Comparison of ENCODE assay signal across 21 mouse cellular contexts in the genomic region with DNA sequence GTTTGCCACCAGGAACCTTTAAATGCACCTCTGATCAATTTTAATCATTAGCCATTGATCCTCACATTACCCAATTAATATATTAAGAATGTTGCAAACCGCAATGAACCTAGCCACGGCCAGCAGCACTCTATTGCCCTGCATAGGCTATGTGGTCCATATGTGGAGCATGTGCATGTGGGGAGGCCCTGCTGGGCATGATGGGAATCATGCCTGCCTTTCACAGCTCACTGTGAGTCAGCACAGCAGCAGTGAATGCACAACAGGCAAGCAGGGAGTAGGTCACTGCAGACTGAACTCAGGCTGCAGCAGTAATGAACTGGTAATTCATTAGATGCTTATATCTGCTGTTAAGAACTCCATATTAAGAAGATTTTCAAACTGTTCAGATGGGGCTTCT.
"Had no signal": no experiment of that assay in that cellular context is flagged by ENCODE, and none has a peak within 500 bp of the region (broad histone marks: within the 10 kb centered on the region; RNA-seq: fewer than 3 reads in every experiment).

No protein-coding gene starts in this region.

- H3K27ac ChIP-seq: kidney, postnatal 0 days; layer of hippocampus, adult 2 months; limb, embryonic 12.5 days; limb, embryonic 15.5 days; liver, embryonic 14.5 days; macrophage; midbrain, embryonic 12.5 days; midbrain, embryonic 15.5 days; neural tube, embryonic 12.5 days; neural tube, embryonic 15.5 days; stomach, postnatal 0 days had no signal

- ATAC-seq: liver, postnatal 0 days; lung, postnatal 0 days; midbrain, embryonic 15.5 days had no signal

- DNase-seq: kidney, postnatal 25 days; layer of hippocampus, postnatal 36 days; left cerebral cortex, postnatal 4 days; liver, postnatal 0 days; lung, embryonic 14.5 days; thymus, adult 2 months; thymus, postnatal 14 days; thymus, postnatal 4 days had no signal

- H3K36me3 ChIP-seq: limb, embryonic 12.5 days; limb, embryonic 15.5 days; midbrain, embryonic 12.5 days; midbrain, embryonic 15.5 days; neural tube, embryonic 12.5 days; neural tube, embryonic 15.5 days had no signal

- H3K4me3 ChIP-seq: layer of hippocampus, adult 2 months; limb, embryonic 12.5 days; limb, embryonic 15.5 days; midbrain, embryonic 12.5 days; midbrain, embryonic 15.5 days; neural tube, embryonic 12.5 days; neural tube, embryonic 15.5 days had no signal

- H3K4me1 ChIP-seq: limb, embryonic 15.5 days; midbrain, embryonic 12.5 days; midbrain, embryonic 15.5 days; neural tube, embryonic 12.5 days; neural tube, embryonic 15.5 days had no signal

- H3K4me2 ChIP-seq: limb, embryonic 12.5 days; limb, embryonic 15.5 days; liver, embryonic 11.5 days; lung, embryonic 14.5 days; midbrain, embryonic 12.5 days; midbrain, embryonic 15.5 days; neural tube, embryonic 12.5 days; neural tube, embryonic 15.5 days had no signal

- H3K27me3 ChIP-seq: limb, embryonic 12.5 days; limb, embryonic 15.5 days; midbrain, embryonic 12.5 days; midbrain, embryonic 15.5 days; neural tube, embryonic 12.5 days; neural tube, embryonic 15.5 days had no signal

- H3K9me3 ChIP-seq: limb, embryonic 12.5 days; limb, embryonic 15.5 days; midbrain, embryonic 12.5 days; midbrain, embryonic 15.5 days; neural tube, embryonic 12.5 days; neural tube, embryonic 15.5 days had no signal

- H3K9ac ChIP-seq: limb, embryonic 12.5 days; limb, embryonic 15.5 days; liver, embryonic 14.5 days; liver, postnatal 0 days; lung, embryonic 14.5 days; midbrain, embryonic 12.5 days; midbrain, embryonic 15.5 days; neural tube, embryonic 12.5 days; neural tube, embryonic 15.5 days had no signal
